Mouse (Mus musculus): ENCODE measurements around the gene Urgcp. TPM values are rescaled to one million over a fixed set of nuclear protein-coding genes. Genes with fewer than 3 reads are reported as not detected.
"Not testable (repeated sequence)": the region's sequence is repeated elsewhere in the genome, so short reads cannot be mapped to it uniquely, and the experiment has no call there.

Urgcp gene
- 33.8 and 58.8 TPM in 2 replicates for total RNA-seq (2021)
- long read RNA-seq, full-length matches to known transcripts, result 68 of 126 reads
- long read RNA-seq, partial matches to known transcripts, result 4 of 126 reads
- long read RNA-seq, other reads (novel, unspliced or antisense), result 54 of 126 reads

GRCm38 (mm10) chr11:5761820-5762632, at the start of gene Urgcp:
Urgcp (minus strand) TSS chr11:5762376.
- peak; percentile 96 for DNase-seq

GRCm38 (mm10) chr11:5809487-5809886, 47.3 kb upstream of the Urgcp start:
- DNase-seq, result not testable (repeated sequence)

GRCm38 (mm10) chr11:5807956-5808355, 45.8 kb upstream of the Urgcp start:
- no peak for DNase-seq

- no peak for DNase-seq
Measured at GRCm38 (mm10) chr11:5805711-5806110, 43.5 kb upstream of the Urgcp start.

GRCm38 (mm10) chr11:5804174-5804573, 42.0 kb upstream of the Urgcp start:
- no peak for DNase-seq

DNA sequence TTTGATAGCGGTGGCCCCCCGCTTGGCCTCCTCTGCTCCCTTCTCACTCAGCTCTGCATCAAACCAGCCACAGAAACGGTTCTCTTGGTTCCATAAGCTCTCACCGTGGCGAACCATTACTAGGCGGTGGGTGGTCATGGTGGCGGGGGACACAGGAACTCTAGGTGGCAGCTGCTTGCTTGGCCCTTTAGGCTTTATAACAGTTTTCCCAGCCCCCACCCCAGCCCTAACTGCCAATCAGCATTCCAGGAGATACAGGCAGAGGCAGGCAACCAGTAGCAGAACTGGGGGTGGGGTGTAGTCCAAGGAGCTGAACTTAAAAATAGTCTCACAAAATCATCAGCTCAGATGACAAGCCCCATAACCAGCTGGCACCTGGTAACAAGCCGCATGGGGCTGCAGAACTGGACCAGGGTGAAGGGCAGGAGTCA, 41.4 kb upstream of the Urgcp start, which contains the start of gene Pgam2:
TSS of gene Pgam2 (minus strand) at position 183 of the 431 bp plus-strand sequence.
- no peak for DNase-seq

DNA sequence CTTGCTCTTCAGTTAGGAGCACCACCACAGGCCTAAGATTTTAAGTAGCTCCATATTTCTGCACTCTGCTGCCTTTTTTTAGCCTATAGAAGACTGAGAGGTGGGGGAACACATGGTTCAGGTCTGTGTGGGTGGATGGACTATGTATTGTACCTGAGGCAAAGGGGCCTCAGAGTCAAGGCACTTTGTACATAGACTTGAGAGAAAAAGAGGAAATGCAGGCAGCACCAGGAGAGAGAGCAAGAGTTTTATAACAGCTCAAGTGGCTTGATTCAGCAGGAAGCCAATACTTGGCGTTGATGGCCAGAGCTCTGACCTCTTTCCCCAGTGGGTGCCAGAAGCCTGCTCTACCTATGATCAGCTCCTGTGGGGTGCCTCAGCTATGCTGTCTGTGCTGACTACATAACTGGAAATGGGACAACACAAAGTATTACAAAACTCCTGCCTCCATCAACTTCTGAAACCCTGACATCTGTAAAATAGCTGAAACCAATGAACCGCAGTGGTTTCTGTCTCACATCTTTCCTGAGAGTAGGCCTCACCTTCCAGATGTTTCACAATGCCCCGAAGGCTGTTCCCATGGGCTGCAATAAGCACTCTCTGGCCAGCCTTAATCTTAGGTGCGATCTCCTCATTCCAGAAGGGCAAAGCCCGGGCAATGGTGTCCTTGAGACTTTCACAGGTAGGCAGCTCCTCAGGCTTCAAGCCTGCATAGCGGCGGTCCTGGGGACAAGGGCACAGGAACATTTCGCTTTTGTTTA, 40.5 kb upstream of the Urgcp start:
- no peak for DNase-seq

DNA sequence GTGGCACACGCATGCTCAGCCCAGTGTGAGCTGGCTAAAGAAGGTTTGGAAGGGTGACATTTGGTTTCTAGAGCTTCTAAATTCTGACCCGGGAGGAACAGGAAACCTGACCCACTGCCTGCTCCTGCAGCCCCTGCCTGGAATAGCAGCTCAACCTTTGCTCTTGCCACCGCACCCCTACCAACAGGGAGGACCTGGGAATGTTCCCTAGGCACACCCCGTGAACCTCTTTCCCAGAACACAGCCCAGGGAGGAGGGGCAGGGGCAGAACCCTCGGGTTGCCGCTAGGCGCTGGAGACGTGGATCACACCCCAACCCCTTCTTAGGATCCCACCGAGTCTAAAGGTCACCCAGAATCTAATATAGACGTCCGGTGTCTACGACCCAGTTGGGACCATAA, 39.8 kb upstream of the Urgcp start:
- no peak for DNase-seq

DNA sequence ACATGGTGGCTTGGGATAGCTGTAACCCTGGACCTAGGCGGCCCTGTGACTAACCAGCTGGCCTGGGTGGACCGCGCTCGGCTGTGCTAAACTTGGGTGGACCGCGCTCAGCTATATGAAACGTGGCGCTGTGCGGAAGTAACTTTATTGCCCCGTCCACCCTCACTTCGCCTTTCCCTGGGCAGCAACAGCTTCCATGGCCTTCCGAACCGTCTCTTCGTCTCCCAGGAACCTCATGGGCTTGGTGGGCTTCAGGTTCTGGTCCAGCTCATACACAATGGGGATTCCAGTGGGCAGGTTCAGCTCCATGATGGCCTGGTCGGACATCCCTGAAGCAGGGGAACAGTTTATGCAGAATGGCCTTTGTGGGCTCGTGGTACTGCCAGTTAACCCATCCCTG, 39.3 kb upstream of the Urgcp start:
- DNase-seq, result no peak

- no peak for DNase-seq
Measured at GRCm38 (mm10) chr11:5799621-5800490, 37.7 kb upstream of the Urgcp start.

DNA sequence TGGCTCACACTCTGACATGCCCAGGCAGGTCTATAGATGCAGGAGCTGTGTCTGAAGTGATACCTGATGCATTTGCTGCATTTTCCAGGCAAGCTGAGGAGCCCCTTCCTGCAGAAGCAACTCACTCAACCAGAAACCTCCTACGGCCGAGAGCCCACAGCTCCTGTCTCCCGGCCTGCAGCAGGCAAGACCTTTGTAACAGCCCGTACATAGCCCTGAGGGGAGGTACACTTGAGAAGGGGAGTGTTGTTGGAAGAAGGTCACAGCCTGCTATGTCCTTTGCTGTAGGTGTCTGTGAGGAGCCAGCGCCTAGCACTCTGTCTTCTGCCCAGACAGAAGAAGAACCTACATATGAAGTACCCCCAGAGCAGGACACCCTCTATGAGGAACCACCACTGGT, 35.8 kb upstream of the Urgcp start:
- DNase-seq, result no peak

GRCm38 (mm10) chr11:5797371-5797770, 35.2 kb upstream of the Urgcp start:
- DNase-seq, result no peak

- no peak for DNase-seq
Measured at GRCm38 (mm10) chr11:5796939-5797338, 34.8 kb upstream of the Urgcp start.

DNA sequence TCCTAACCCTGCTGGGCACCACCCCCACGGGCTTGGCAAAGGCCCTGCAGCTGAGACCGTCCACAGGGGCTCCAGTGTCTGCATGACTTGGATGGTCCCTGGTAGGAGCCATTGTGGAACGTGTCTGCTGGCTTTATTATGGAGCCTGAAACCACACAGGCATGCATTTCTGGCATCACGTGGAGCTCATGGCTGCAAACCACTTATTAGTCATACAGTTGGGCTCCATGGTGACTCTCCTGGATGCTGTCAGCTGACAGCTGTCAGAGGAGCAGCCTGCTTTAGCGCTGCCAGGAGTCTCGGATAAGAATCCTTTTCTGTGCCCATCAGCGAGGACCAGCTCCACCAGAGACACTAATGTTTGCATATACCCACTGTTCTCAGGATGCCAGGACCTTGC, 33.5 kb upstream of the Urgcp start:
- no peak for DNase-seq

DNA sequence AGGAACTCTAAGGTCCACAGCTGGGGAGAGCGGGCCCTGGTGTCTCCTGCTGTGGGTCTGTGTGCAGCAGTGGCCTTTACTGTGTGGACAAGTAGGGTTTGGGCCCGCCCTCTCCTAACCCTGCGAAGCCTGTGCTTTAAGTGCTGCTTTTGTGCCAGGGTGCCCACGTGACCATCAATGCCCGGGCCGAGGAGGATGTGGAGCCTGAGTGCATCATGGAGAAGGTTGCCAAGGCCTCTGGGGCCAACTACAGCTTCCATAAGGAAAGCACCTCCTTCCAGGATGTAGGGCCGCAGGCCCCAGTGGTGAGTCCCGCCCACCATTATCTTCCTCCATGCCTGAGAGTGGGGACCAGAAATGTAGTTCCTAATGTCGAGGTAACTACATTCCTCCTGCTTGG, 33.1 kb upstream of the Urgcp start:
- no peak for DNase-seq

- no peak for DNase-seq
Measured at GRCm38 (mm10) chr11:5790431-5790830, 28.3 kb upstream of the Urgcp start.

- DNase-seq, result no peak
Measured at GRCm38 (mm10) chr11:5789754-5790333, 27.7 kb upstream of the Urgcp start.

GRCm38 (mm10) chr11:5789071-5789753, 27.0 kb upstream of the Urgcp start:
- DNase-seq, result no peak

GRCm38 (mm10) chr11:5788056-5789014, 26.2 kb upstream of the Urgcp start, which contains the start of gene Dbnl:
Dbnl (plus strand) TSS chr11:5788488.
- peak; percentile 95 for DNase-seq

GRCm38 (mm10) chr11:5787671-5788055, 25.5 kb upstream of the Urgcp start:
- no peak for DNase-seq

Measured in adrenal gland, postnatal 25 days (tissue).